Mouse (Mus musculus) limb, embryonic 14.5 days (tissue): ENCODE measurements around the gene Rps6ka5. TPM values are rescaled to one million over a fixed set of nuclear protein-coding genes. Genes with fewer than 3 reads are reported as not detected.

ENCODE experiments used
- ATAC-seq: fragments of 200-750 bp; cut with Nextera tagmentation; 2 replicates; pipeline ENCODE4 v1.8.0; 2017; ENCODE audit warnings: low read depth, moderate number of reproducible peaks, moderate TSS enrichment; ENCODE audit not compliant: low FRiP score
- DNase-seq: peaks from one replicate; pipeline ENCODE4 v3.0.0-alpha.2; 2015; ENCODE audit warnings: low spot score
- H3K27ac ChIP-seq: fragments of 300-500 bp; sonication (generic); replicated peaks from 2 replicates; pipeline ENCODE4 v1.5.1; 2014; ENCODE audit warnings: low read depth, mild to moderate bottlenecking, low read length, moderate library complexity, mixed read lengths
- H3K27me3 ChIP-seq: fragments of 300-500 bp; sonication (generic); 2 replicates; pipeline ENCODE4 v1.6.1; 2014; ENCODE audit warnings: low read length, mixed read lengths; ENCODE audit not compliant: control insufficient read depth, insufficient read depth
- H3K36me3 ChIP-seq: fragments of 300-500 bp; sonication (generic); 2 replicates; pipeline ENCODE4 v1.6.1; 2014; ENCODE audit warnings: mild to moderate bottlenecking, low read length, moderate library complexity, mixed read lengths; ENCODE audit not compliant: control insufficient read depth, insufficient read depth
- H3K4me1 ChIP-seq: fragments of 300-500 bp; sonication (generic); 2 replicates; pipeline ENCODE4 v1.6.1; 2014; ENCODE audit warnings: antibody characterized with exemption, low read length, mixed read lengths; ENCODE audit not compliant: control insufficient read depth, insufficient read depth
- H3K4me2 ChIP-seq: fragments of 300-500 bp; sonication (generic); replicated peaks from 2 replicates; pipeline ENCODE4 v1.6.1; 2014; ENCODE audit warnings: low read depth, mild to moderate bottlenecking, low read length, moderate library complexity; ENCODE audit not compliant: severe bottlenecking
- H3K4me3 ChIP-seq: fragments of 300-500 bp; sonication (generic); replicated peaks from 2 replicates; pipeline ENCODE4 v1.5.1; 2014; ENCODE audit warnings: low read length
- H3K9ac ChIP-seq: fragments of 300-500 bp; sonication (generic); 2 replicates; pipeline ENCODE4 v1.6.1; 2014; ENCODE audit warnings: mild to moderate bottlenecking, low read depth, low read length, moderate library complexity; ENCODE audit not compliant: severe bottlenecking
- H3K9me3 ChIP-seq: fragments of 300-500 bp; sonication (generic); 2 replicates; pipeline ENCODE4 v1.6.1; 2016; ENCODE audit warnings: low read length; ENCODE audit not compliant: control insufficient read depth
- POLR2A ChIP-seq: fragments of 200-500 bp; IDR thresholded peaks from 2 replicates; pipeline ENCODE4 v1.8.0; 2012; ENCODE audit warnings: inconsistent platforms, mild to moderate bottlenecking, moderate library complexity, borderline replicate concordance; ENCODE audit not compliant: insufficient read depth, insufficient read length; ENCODE audit errors: extremely low read depth
- WGBS: fragments of 180-500 bp; shearing (Covaris S2); extraction: QIAGEN DNeasy Blood & Tissue Kit; methylation state at CpG from one replicate; pipeline ENCODE4 v1.1.7; 2014; 5-methylcytosine and 5-hydroxymethylcytosine counted together
- polyA plus RNA-seq, 2 experiments: library from polyadenylated mRNA; depleted of rRNA in 1 of 2; stranded (reverse) in 1 of 2; unstranded in 1 of 2; fragments of >200 nt; fragmentation: Nextera tagmentation in 1 of 2; extraction: Ambion mirVana in 1 of 2; gene quantifications; 2 replicates each; pipeline versions ENCODE4 v1.2.1 to v1.2.3; 2012 to 2014

The Rps6ka5 gene
- polyA plus RNA-seq, 2 experiments = 4.4 to 5.7 TPM

DNA sequence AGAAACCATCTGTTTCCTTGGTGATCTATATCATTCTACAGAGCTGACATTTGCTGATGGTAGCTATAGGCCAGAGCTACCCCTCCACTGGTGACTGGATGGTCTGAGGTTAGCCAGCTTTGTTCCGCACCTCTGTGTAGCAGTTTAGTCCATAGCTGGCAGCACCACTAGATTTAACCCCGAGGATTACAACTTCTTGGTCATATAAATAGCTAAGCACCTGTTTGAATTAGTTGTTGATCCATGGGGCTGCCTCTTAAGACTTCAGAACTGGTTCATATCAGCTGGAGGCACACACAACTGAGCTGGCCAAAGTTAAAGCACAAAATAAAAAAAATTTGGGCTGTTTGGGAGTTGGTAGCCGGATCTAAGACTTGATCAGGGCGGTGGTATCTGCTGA is 193.6 kb downstream of the Rps6ka5 start:
- no peak for DNase-seq
- H3K9ac ChIP-seq = no peak overlapping the region
- no peak overlapping the region for H3K4me2 ChIP-seq
- no peak for ATAC-seq
- WGBS = 76% methylated on average over 4 of the region's 4 CpGs
- no peaks in the 10 kb centered on the region for H3K27me3 ChIP-seq
- no peaks in the 10 kb centered on the region for H3K9me3 ChIP-seq
- H3K4me3 ChIP-seq = no peak overlapping the region
- H3K36me3 ChIP-seq = no peaks in the 10 kb centered on the region
- H3K4me1 ChIP-seq = peaks cover 4% of the 10 kb centered on the region; the same call in 1 of the 2 replicates
- no peak overlapping the region for H3K27ac ChIP-seq
- TF ChIP-seq POLR2A = no peak

DNA sequence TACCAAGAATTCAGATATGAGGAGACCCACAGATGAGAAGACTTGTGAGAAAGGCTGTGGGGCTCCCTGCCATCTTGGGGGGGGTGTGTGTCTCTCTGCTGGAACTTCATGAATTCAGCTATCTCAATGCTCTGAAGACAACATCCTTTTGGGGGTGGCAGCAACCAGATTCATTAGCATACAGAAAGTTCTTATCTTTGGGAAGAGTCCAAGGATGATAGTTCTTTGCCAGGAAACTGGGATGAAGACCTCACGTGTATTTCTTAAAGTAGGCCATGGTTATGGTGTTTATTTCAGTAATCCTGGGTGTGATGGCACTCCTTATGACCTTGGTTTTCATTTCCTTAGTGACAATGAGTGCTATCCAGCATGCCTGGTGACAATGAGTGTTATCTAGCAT is 195.0 kb downstream of the Rps6ka5 start:
- Histone ChIP-seq H3K36me3 (no peaks in the 10 kb centered on the region), H3K27me3 (no peaks in the 10 kb centered on the region), H3K27ac (no peak overlapping the region), H3K9ac (no peak overlapping the region), H3K9me3 (no peaks in the 10 kb centered on the region), H3K4me1 (peaks cover 6% of the 10 kb centered on the region; the same call in 1 of the 2 replicates), H3K4me3 (no peak overlapping the region), H3K4me2 (no peak overlapping the region)
- 79% methylated on average over 1 of the region's 1 CpGs for WGBS
- no peak for TF ChIP-seq POLR2A
- DNase-seq (no peak), ATAC-seq (no peak)

- Histone ChIP-seq H3K27ac (no peak overlapping the region), H3K36me3 (no peaks in the 10 kb centered on the region), H3K27me3 (no peaks in the 10 kb centered on the region), H3K4me2 (no peak overlapping the region), H3K4me1 (peaks cover 6% of the 10 kb centered on the region; the same call in 1 of the 2 replicates), H3K4me3 (no peak overlapping the region), H3K9me3 (no peaks in the 10 kb centered on the region), H3K9ac (no peak overlapping the region)
- no peak for ATAC-seq
- 68% methylated on average over 5 of the region's 5 CpGs for WGBS
- no peak for TF ChIP-seq POLR2A
- DNase-seq = no peak
Observed at GRCm38 (mm10) chr12:100530871-100531270, 195.9 kb downstream of the Rps6ka5 start.

DNA sequence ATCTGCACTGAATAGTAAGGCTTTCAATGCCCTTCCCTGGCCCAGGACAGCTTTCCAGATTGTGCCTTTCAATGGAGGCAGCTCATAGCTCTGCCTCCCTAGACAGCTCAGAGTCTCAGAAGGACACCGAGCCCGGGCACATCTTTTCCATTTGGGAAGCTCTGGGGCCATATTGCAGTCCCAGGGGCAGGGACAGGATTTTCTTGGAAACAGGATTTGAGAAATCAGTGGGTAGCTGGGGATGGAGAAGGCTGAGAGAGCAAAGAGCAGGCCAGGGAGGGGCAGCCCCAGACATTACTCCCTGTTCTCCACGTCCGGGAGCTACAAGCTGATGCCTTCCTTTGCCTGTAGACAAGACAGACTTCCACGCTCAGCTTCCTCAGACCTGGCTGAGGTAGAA is 197.1 kb downstream of the Rps6ka5 start:
- no peak overlapping the region for H3K27ac ChIP-seq
- ATAC-seq = no peak
- 86% methylated on average over 5 of the region's 5 CpGs for WGBS

GRCm38 (mm10) chr12:100529172-100529571 is 197.6 kb downstream of the Rps6ka5 start:
- Histone ChIP-seq H3K9me3 (no peaks in the 10 kb centered on the region), H3K27me3 (no peaks in the 10 kb centered on the region), H3K4me3 (no peak overlapping the region), H3K36me3 (no peaks in the 10 kb centered on the region), H3K9ac (no peak overlapping the region), H3K4me1 (peaks cover 6% of the 10 kb centered on the region; the same call in 1 of the 2 replicates), H3K4me2 (no peak overlapping the region), H3K27ac (no peak overlapping the region)
- no peak for DNase-seq
- no peak for TF ChIP-seq POLR2A
- WGBS = 17% methylated on average over 8 of the region's 8 CpGs
- ATAC-seq = no peak

More for the DNA sequence above, 197.1 kb downstream of the Rps6ka5 start:
- Histone ChIP-seq H3K4me3 (no peak overlapping the region), H3K9ac (no peak overlapping the region), H3K9me3 (no peaks in the 10 kb centered on the region), H3K27me3 (no peaks in the 10 kb centered on the region), H3K36me3 (no peaks in the 10 kb centered on the region), H3K4me2 (no peak overlapping the region), H3K4me1 (peaks cover 6% of the 10 kb centered on the region; the same call in 1 of the 2 replicates)
- TF ChIP-seq POLR2A = no peak
- no peak for DNase-seq

- H3K4me2 ChIP-seq = no peak overlapping the region
- H3K9ac ChIP-seq = no peak overlapping the region
- DNase-seq (no peak), ATAC-seq (no peak)
- no peak for TF ChIP-seq POLR2A
- no peak overlapping the region for H3K4me3 ChIP-seq
- no peaks in the 10 kb centered on the region for H3K27me3 ChIP-seq
- H3K4me1 ChIP-seq = peaks cover 6% of the 10 kb centered on the region; the same call in 1 of the 2 replicates
- no peak overlapping the region for H3K27ac ChIP-seq
- no peaks in the 10 kb centered on the region for H3K9me3 ChIP-seq
- H3K36me3 ChIP-seq = no peaks in the 10 kb centered on the region
- 58% methylated on average over 3 of the region's 3 CpGs for WGBS
Observed at GRCm38 (mm10) chr12:100528246-100528645, 198.5 kb downstream of the Rps6ka5 start.
